Mouse (Mus musculus) CD4-positive helper T cell, adult 2 months (primary cell): ENCODE data around the gene Upb1.

Experiments used
- DNase-seq: peaks from one replicate; pipeline ENCODE4 v3.0.0-alpha.2; 2012; ENCODE audit warnings: low read depth, missing footprints, low spot score

Upb1 gene

DNA sequence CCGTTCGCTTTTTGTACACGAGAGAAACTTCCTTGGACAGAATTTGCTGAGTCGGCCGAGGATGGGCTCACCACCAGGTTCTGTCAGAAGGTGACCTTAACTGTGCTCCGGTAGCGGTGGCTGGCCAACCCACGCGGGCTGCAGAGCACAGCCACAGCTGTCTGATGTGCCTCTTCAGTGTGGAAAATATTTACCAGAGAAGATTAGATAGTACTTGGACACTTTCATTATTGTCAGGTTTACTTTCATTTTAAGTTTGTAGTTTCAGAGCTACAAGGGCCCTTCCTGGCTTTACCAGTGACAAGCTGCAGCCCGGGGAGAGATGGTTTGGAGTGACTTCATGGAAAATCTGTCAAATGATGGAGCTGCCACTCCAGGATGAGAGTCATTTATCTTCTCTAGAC is 23.6 kb downstream of the Upb1 start:
- peak; percentile 76 for DNase-seq

DNA sequence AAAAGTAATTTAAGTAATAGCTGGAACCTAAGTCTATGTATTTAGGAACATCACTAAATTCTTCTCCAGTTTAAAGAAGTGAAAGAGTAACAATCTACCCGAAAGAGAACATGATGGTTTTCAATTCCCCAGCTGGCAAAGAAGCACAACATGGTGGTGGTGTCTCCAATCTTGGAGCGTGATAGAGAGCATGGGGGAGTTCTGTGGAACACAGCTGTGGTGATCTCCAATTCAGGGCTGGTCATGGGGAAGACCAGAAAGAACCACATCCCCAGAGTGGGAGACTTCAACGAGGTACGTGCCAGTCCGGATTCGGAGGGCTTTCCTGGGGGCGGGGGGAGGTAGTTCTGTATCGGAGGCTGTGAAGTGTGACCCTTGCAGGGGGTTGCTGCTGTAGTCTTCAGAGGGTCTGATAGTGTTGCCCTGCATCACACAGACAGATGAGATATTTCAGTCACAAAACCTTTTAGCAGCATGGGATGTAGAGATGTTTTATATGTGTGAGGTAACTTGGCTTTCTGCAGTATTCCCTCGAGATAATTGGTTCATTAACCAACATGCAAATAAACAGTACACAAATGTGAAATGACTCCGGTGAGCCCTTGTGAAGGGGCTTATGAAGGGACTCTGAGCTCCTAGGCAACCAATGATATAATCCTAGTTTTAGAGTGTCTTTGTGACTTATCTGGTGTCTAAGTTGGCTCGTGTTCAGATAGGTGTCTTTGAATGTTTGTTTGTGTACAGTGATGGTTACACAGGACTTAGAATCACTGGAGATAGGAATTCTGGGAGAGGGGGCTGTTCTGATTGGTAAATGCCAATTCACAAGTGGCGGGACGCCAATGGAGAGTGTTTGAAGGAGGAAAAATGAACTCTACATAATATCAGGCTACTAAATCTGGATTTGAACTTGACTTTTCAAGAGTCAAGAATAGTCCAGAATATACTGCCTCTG is 27.4 kb downstream of the Upb1 start:
- DNase-seq: no peak

DNA sequence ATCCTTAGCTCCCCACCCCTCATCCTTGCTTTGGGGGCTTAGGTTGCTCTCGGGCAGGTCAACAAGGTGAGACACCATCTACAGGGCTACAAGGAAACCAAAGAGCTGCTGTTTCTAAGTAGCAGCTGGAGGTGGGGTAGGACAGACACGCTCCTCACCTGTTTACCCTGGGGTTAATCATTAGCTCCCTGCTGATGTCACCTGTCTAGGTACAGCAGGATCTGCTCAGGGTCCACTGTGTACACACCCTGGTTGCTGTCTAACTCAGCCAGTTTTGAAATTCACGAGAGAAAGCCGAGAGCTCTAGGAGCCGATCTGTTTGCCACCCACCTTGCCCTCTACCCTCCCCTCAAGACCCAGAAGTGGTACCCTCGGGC is 28.1 kb downstream of the Upb1 start:
- DNase-seq: no peak

DNA sequence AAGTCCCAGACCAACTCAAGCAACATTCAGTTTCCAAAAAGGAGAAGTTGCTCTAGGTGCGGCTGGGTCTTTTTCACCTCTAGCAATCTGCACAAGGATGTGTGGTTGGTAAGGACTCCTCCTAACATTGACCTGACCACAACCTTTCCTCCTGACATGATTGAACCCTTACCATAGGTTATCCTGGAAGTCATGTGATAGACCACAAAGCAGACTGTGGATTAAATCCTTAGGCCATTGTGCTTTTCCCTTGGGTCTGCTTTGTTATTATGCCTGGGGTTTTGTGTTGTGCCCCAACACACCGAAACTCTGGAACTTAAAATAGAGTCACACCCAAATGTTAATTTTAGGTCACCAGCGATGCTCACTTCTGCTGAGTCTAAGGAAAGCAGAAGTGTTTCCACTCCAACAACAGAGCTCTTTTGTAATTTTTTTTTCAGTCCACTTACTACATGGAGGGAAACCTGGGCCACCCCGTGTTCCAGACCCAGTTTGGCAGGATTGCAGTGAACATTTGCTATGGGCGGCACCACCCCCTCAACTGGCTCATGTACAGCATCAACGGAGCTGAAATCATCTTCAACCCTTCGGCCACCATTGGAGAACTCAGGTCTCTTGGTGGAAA is 28.7 kb downstream of the Upb1 start:
- DNase-seq: no peak

DNA sequence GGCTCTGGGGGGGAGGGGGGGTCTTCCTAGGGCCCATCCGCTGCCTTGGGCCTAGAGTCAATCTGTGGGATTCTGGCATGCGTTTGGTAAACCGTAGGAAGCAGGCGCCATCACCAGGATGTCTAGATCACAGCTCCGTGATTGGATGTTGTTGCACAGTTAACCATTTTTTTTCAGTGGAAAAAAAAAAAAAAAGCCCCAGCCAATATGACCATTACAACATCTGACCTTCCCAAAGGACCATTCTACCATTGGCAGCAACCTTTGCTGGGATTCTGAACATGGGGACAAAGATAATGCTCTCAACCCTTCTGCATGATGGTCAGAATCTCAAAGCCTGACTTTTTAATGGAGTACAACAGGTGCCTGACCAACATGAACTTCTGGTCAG is 29.2 kb downstream of the Upb1 start:
- no peak for DNase-seq

DNA sequence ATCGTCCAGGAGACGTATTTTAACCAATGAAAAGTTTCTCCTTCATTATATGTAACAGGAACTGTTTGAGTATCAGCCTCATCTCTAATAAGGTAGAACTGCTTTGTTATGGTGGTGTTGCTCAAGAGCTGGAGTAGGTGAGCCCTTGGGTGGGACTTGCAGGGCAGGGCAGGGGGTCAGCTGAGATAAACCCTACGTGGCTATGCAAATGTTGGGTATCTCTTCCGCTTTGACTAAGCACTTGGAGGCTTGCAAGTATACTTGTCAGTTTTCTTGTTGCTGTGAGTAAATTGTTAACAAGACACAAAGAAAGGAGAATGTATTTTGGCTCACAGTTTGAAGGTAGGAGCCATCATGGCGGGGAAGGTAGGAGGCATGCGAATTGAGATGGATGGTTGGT is 29.7 kb downstream of the Upb1 start:
- DNase-seq: no peak

DNA sequence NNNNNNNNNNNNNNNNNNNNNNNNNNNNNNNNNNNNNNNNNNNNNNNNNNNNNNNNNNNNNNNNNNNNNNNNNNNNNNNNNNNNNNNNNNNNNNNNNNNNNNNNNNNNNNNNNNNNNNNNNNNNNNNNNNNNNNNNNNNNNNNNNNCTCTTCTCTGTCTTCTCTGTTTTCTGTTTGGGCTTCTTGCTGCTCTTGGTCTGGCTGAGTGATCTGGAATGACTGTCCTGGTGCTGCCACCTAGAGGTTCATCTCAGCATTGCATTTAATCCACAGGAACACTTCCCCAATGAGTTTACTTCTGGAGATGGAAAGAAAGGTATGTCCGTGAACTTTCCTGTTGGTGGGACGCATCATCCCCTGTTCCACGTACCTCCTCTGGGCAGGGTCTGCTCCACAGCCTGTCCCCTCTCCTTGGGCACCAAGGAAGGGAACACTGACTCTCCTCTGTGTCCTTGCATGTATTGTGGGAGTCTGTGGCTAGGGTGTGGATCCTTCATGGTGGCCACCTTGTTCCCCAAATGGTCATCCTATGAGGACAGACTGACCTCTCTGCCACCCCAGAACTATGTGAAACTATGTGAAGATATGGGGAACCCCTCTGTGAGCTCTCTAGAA is 35.8 kb downstream of the Upb1 start:
- peak; percentile 83 for DNase-seq

DNA sequence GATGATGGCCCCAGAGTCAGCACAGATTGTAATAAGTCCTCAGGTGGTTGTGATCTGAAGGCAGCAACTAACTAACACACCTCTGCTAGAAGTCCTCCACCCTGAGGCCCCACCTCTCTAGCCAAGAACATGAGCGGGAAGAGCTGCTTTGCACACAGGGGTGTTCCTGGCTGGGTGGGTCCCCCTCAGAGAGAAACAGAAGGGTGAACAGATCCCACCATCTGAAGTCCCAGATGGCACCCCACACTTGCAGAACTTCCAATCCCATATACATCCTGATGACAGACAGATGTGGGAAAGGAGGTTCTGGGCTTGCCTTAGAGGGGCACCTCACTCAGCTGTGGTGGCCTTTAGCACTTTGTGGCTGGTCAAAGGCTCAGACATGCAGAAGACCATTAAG is 36.4 kb downstream of the Upb1 start:
- no peak for DNase-seq

DNA sequence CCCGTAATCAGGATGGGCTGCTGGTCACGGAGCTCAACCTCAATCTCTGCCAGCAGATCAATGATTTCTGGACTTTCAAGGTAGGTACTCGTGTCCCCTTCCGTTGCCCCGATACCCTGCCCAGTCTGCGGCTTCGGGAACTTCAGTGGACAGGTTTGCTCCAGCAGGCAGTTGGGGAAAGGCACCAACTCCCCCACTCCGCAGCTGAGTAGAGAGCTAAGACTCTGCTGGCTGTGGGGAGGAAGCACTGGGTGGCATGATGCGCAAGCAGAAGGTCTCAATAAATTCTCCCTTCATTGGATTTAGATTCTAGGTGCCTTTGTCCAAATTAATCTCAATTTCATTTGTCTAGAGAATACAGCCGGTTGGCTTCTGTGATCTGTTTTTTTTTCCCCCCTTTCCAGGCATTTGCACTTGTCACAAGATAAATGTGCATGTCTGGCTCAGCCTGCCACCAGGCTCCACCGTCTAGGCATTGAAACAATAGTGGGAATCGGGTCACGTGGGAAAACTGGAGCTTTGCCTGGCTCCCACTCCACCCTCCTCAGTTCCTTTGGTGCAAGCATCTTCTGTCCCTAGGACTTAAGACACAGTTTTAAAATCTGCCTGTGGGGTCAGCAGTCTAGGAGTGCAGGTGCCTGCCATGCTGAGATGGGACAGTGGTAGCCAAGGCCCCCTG is 37.4 kb downstream of the Upb1 start:
- DNase-seq: no peak

DNA sequence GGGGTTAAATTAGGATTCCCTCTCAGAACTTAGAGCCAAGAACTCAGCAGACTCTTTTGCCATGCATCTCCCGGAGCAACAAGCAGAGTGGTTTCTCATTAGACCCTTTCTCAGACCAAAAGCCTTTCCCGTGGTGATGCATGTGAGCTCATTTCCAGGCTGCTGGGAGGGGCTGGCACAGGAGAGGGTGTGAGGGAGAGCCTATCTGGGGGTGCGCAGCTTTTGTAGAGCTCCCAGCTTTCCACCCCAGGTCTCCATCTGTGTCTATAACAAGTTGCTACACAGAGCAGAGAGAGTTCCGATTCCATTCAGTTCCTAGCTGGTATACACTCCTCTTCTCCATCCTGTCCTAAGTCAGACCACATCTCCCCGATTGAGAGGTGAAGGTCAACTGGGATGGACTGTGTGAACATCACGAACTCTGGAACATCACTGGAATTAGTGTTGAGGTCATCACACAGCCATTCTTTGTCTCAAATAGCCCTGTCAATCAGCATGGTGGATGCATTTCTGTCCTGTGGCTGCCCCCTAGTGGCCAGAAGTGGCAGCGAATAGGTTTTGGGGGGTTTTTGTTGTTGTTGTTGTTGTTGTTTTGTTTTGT is 38.4 kb downstream of the Upb1 start:
- DNase-seq: peak; percentile 39

DNA sequence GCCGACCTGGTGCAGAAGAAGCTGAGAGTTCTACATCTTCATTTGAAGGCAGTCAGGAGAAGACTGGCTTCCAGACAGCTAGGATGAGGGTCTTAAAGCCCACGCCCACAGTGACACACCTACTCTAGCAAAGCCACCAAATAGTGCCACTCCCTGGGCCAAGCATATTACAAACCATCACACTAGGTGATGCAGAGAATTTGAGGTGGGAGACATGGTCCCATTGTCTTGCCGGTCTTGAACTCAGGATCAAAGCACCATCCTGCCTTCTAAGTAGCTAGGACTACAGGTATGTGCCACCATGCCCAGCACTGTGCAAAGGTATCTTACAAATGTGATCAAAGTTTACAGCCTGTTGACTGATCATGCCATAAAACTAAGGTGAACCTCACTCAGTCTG is 39.8 kb downstream of the Upb1 start:
- no peak for DNase-seq

DNA sequence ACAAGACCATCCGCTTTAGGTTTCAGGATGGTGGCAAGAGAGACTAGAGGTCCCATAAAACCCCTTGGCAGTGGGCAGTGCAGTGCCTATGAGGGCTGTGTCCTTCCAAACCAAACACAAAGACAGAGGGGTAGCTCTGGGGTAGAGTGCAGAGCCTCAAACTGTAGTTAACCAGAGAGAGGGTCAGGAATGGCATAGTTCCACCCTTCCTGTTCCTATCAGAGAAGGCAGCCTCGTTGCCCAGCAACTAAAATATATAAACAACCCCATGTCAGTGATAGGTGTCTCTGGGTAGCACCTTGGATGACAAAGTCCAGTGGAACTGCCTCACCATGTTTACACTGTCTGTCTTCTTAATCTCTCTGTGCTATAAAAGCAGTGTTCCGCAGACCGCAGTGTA is 40.9 kb downstream of the Upb1 start:
- DNase-seq: no peak

DNA sequence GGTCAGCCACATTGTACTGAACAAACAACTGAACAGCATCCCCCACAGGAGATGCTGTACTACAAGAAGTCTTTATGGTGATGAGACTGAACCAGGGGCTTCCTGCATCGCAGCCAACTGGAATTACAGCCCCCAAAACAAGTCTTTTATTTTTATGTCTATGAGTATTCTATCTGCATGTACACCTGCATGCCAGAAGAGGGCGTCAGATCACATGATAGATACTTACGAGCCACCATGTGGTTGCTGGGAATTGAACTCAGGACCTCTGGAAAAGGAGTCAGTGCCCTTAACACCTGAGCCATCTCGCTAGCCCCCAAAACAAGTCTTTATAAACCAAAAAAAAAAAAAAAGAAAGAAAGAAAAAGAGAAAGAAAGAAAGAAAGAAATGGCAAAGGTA is 42.1 kb downstream of the Upb1 start:
- no peak for DNase-seq

DNA sequence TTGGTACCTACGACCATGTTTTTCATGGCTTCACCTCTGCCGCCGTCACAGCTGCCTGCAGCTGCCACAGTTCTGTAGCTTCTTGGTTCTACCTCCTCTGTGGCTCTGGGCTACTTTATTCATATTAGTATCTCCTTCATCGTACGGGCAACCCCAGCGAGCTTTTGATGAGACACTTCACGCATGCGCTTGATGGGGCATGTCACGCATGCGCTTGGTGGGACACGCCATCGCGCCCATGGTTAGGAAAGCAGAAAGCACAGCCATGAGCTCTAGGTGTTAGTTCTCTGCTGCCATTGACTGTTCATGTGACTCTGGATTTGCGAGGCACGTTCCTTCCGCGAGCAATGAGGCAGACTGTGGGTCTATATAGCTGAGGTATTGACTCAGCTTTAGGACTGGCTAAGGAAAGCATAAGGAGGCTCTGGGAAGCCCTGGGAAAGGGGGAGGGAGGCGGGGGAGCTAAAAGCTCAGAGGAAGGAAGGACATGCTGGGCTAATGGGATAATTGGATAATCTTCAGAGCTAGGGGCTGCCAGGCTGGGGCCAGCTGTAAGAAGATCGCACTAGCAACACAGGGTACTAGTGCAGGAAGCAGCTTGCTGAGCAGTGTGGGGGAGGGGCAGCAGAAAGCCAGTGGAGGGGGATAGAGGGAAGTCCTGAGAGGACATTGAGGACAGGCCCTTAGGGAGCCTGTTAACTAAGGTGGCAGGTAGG is 43.4 kb downstream of the Upb1 start:
- DNase-seq: no peak

DNA sequence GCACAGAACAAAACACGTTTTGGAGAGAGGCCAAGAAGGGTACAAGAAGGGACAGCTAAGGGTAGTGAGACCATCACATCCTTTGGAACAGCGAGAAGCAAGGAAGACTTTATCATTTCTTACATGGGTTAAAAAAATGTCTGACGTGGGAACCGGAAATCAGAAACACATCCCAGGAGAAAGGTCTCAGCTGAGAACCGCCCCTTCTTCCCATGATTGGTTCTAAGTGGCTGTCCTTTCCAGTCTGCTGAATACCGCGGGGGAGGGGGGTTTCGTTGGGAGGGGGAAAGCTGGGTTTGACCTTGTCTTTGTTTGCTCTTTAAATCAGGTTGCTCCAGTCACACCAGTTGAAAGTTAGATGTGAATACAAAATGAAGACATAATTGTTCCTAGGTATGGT is 44.1 kb downstream of the Upb1 start:
- no peak for DNase-seq

DNA sequence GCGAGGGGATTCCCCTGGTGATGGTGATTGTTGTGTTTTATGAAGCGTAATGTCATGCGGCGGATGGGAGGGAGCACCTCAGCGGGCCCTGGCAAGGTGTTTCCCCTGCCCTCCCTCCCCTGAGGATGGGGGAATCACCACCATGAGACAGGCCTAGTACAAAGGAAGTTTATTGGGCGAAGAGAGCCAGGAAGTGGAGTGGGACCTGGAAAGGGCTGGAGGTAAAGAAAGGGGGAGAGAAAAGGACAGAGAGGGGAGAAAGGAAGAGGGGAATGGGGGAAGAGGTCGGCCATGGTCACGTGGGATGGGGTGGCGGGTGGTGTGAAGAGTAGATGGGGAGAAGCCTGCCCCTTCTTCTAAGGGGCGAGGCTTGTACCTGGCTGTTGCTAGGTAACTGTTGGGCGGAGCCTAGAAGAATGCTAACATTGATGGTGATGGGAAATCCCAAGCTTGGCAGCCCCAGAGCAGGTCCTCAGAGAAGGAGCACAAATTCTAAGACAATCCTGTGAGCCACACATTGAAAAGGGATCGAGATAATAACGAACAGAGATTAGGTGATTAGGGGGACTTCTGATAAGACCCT is 45.7 kb downstream of the Upb1 start:
- DNase-seq: peak; percentile 74

DNA sequence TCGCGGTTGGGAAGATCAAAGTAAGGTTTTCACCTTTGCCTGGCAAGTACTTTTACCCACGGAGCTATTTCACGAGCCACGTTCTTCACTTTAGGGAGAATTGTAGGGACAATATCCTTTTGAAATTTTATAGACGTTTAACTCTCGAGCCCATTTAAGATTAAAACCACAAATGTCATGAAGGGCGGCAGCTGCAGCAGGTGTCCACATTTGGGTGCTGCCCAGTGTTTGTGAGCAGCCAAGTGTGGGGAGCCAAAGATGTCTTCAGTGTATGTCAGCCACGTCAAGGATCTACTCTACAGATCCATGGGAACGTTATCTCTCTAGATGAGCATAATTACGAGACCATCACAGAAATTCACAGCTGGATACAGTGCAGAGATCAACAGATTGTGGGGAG is 46.6 kb downstream of the Upb1 start:
- no peak for DNase-seq

DNA sequence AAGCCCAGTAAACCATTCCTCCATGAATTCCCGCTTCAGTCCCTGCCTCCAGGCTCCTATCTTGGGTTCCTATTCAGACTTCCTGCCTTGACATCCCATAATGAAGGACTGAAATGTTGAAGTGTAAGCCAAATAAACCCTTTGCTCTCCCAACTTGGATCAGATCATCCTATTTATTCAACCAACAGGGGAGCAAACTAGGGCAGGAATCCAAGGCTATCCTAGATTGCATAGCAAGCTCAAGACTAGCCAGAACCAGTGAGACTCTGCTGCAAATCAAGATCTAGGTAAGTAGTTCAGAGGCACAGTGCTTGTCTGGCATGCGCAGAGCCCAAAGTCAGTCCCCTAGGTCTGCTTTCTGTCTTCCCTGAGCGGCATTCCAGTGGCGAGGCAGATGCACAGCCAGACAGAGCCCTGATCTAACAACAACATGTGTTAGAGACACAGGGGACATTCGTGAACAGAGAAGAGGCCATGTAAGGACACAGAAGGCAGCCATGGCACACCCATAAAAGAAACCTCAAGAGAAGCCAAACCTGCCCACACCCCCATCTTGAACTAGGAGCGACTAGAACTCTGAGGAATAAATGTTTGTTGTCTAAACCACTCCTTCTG is 48.0 kb downstream of the Upb1 start:
- DNase-seq: no peak

DNA sequence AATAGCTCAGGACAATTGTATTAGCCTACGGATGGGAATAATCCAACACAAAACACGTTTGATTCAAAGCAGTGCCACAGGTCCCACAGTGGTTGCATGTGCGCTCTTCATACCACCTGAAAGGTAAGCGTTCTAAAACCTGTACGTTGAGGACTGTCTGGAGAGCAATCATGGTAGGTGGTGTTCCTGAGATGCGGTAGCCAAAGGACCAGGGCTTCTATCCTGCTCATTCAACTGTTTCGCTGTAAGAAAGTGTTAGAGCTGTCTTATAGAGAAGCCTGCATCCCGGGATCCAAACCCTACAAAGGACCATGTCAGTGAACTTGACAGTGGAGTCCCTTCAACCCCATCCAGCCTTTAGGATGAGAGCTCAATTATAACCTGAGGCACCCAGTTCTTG is 49.4 kb downstream of the Upb1 start:
- no peak for DNase-seq

DNA sequence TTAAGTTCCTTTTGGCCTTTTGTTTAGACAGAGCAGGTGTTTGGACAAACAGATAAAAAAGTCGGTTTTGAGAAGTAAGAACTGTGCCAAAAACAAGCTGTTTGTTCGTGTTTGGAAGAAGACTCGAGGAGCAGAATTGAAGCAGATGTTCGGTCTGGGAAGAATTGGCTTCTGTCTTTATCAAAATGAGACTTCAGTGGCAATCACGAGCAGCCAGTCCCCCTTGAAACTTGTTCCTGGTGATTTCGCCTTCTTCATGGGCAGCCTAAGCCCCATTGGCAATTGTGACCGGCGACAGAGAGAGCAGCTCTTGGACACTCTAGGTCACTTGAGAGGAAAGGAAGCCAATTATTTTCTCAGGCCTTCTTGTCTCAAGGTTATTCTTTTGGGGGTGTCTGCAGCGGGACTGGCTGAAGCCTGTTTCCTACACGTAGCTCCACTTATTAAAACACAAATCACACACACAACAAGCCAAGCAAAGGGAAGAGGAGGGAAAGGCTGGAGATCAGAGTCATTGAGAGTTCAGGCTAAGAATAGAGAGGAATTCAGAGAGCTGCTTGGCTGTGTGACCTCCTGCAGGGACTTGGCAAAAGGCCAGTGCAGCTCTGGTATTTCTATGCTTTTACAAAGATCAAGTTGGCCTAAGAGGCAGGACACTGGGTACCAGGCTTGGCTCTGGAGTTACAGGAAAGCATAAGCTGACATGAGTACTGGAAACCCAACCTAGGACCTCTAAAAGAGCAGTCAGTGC is 50.3 kb downstream of the Upb1 start:
- no peak for DNase-seq
